Mouse (Mus musculus) embryonic facial prominence, embryonic 13.5 days (tissue): Measurements from ENCODE around the gene Cd47. TPM values are rescaled to one million over a fixed set of nuclear protein-coding genes. Genes with fewer than 3 reads are reported as not detected.

Experiments
- ATAC-seq: fragments of 200-750 bp; cut with Nextera tagmentation; 2 replicates; pipeline ENCODE4 v1.8.0; 2017; ENCODE audit warnings: low read depth; ENCODE audit not compliant: insufficient number of reproducible peaks, insufficient read depth, low FRiP score, low TSS enrichment
- H3K27ac ChIP-seq: fragments of 300-500 bp; sonication (generic); 2 replicates; pipeline ENCODE4 v1.5.1; 2015; ENCODE audit warnings: moderate library complexity, mild to moderate bottlenecking, inconsistent platforms
- H3K27me3 ChIP-seq: fragments of 300-500 bp; sonication (generic); 2 replicates; pipeline ENCODE4 v1.6.1; 2015; ENCODE audit warnings: mild to moderate bottlenecking, inconsistent platforms
- H3K36me3 ChIP-seq: fragments of 300-500 bp; sonication (generic); 2 replicates; pipeline ENCODE4 v1.6.1; 2015; ENCODE audit warnings: mild to moderate bottlenecking, inconsistent platforms
- H3K4me1 ChIP-seq: fragments of 300-500 bp; sonication (generic); 2 replicates; pipeline ENCODE4 v1.6.1; 2015; ENCODE audit warnings: inconsistent platforms
- H3K4me2 ChIP-seq: fragments of 300-500 bp; sonication (generic); 2 replicates; pipeline ENCODE4 v1.6.1; 2015; ENCODE audit warnings: moderate library complexity, mild to moderate bottlenecking, inconsistent platforms
- H3K4me3 ChIP-seq: fragments of 300-500 bp; sonication (generic); 2 replicates; pipeline ENCODE4 v1.5.1; 2015; ENCODE audit warnings: mild to moderate bottlenecking, inconsistent platforms
- H3K9ac ChIP-seq: fragments of 300-500 bp; sonication (generic); 2 replicates; pipeline ENCODE4 v1.6.1; 2015; ENCODE audit warnings: mild to moderate bottlenecking, inconsistent platforms
- H3K9me3 ChIP-seq: fragments of 300-500 bp; sonication (generic); 2 replicates; pipeline ENCODE4 v1.6.1; 2016; ENCODE audit warnings: inconsistent platforms
- WGBS: fragments of 180-500 bp; shearing (Covaris S2); methylation state at CpG from one replicate; pipeline ENCODE4 v1.1.7; 2015; ENCODE audit warnings: mixed read lengths; 5-methylcytosine and 5-hydroxymethylcytosine counted together
- polyA plus RNA-seq: library from polyadenylated mRNA; unstranded; fragments of >200 nt; fragmentation: Nextera tagmentation; extraction: Ambion mirVana; gene quantifications from 2 replicates; pipeline ENCODE4 v1.2.1, GENCODE M21; 2015

The Cd47 gene
- polyA plus RNA-seq, 1 experiment from 2014 or later, result 70.1 TPM

DNA sequence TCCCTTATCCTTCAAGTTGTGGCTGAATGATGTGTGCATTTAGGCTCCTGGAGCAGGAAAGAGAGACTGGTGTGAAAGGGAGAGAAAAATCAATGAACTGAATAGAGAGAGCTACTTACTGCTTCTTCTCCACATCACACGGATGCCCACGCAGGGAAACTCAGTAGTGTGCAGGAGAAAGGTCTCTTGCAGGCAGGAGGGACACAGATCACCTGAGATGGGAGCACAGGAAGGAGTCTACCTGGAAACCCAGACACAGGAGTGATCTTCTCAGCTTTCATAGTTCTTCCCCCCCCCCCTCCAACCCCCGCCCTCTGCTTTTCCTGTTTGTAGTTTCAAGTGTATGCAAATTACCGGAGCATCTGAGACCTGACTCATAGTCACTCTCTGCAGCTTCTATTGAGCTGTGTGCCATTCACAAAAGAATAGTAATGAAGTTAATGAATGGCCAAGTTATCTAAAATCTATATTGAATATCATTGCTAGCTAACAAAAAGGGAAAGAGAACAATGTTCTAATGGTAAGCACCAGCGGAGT, 158.6 kb downstream of the Cd47 start:
- H3K27me3 ChIP-seq, result no peaks in the 10 kb centered on the region
- no peak for ATAC-seq
- no peaks in the 10 kb centered on the region for H3K9me3 ChIP-seq
- peaks cover 4% of the 10 kb centered on the region; the same call in 1 of the 2 replicates for H3K4me1 ChIP-seq
- H3K27ac ChIP-seq, result no peak overlapping the region
- no peak overlapping the region for H3K4me2 ChIP-seq
- WGBS, result 85% methylated on average over 5 of the region's 5 CpGs
- no peak overlapping the region for H3K9ac ChIP-seq
- no peak overlapping the region for H3K4me3 ChIP-seq
- H3K36me3 ChIP-seq, result no peaks in the 10 kb centered on the region

DNA sequence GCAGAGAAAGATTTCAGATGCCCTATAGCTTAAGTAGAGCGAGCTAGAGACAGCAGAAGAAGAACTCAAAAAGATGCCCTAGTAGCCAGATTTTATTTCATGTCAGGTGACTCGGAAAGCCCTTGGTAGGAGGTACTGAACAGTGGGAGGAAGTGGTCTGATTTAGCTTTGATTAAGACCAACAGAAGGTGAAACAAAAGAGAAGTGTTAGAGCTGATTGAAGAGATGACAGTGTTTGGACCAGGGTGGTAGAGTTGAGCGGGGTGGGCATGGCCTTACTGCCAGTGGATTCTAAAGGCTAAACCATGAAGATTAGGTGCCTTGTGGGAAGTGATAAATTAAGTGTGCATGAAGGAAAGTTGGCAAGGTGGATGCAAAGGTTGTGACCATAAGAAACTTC, 162.0 kb downstream of the Cd47 start:
- Histone ChIP-seq H3K27ac (no peak overlapping the region), H3K9ac (no peak overlapping the region), H3K9me3 (no peaks in the 10 kb centered on the region), H3K27me3 (no peaks in the 10 kb centered on the region), H3K4me1 (peaks cover 8% of the 10 kb centered on the region; the same call in 1 of the 2 replicates), H3K4me3 (no peak overlapping the region), H3K36me3 (no peaks in the 10 kb centered on the region), H3K4me2 (no peak overlapping the region)
- WGBS, result 87% methylated on average over 3 of the region's 3 CpGs
- ATAC-seq, result no peak

DNA sequence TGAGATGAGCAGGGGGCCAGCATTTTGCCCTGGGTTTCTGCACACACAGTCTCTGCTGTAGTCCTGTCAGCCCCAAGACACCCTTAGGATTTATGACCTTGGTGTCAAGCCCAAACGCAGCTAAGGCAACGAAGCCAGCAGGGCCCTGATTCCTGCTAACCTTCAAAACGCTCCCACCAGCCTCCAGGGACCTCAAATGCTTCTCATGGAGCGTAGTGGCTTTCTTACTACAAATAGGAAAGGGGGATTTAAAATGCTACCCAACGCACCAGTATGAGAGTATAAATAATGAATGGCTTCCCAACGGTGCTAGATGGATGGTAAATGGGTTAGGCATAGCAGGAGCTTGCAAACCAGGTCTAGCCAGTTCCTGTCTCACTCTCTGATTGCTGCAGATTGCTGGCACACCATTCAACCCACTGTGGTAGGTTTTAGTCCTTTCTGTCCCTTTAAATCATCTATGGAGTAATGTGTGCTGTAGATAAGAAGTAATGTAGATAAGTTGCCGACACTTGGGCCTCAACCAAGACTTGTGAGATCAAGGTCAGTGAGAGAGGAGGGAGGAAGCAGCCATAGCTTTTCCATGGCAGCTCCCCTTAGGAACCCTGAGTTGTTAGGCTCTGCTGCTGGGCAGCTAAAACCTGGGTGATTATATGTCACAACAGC, 164.1 kb downstream of the Cd47 start:
- Histone ChIP-seq H3K4me3 (no peak overlapping the region), H3K4me2 (no peak overlapping the region), H3K4me1 (peaks cover 8% of the 10 kb centered on the region; the same call in 1 of the 2 replicates), H3K9me3 (no peaks in the 10 kb centered on the region), H3K9ac (no peak overlapping the region), H3K36me3 (no peaks in the 10 kb centered on the region), H3K27me3 (no peaks in the 10 kb centered on the region), H3K27ac (no peak overlapping the region)
- no peak for ATAC-seq
- 67% methylated on average over 7 of the region's 7 CpGs for WGBS

Other genes with a start within 250 kb of the Cd47 start
- 37.7 and 41.5 TPM in 2 replicates for gene Ift57, start 101.3 kb upstream of the Cd47 start, polyA plus RNA-seq